12 mouse cellular contexts compared by ENCODE assay signal in genomic region chr12:44338195-44338622, GRCm38 (mm10). TPM values are rescaled to one million over a fixed set of nuclear protein-coding genes. Genes with fewer than 3 reads are reported as not detected.
A peak's percentile ranks its signal among the peaks of the same experiment; 100 is the strongest.
DNase-seq lines count a peak whose midpoint lies in the region; ATAC-seq and TF ChIP-seq lines count a peak whose summit lies in the region.
"Had no signal": no experiment of that assay in that cellular context is flagged by ENCODE, and none has a peak within 500 bp of the region (broad histone marks: within the 10 kb centered on the region; RNA-seq: fewer than 3 reads in every experiment).

No protein-coding gene starts in this region.

- TF ChIP-seq CTCF in layer of hippocampus, adult 2 months (conservative IDR thresholded peaks at IDR 0.05): no peak

- no peaks in the 10 kb centered on the region for H3K36me3 ChIP-seq in forebrain, embryonic 11.5 days (ENCODE audit: control insufficient read depth, insufficient read depth, low read length)
- no peaks in the 10 kb centered on the region for H3K36me3 ChIP-seq in limb, embryonic 10.5 days
- no peaks in the 10 kb centered on the region; the same call in 1 of the 2 replicates for H3K36me3 ChIP-seq in neural tube, embryonic 14.5 days (ENCODE audit: control insufficient read depth, insufficient read depth, low read length)

- no peaks in the 10 kb centered on the region for H3K27me3 ChIP-seq in forebrain, embryonic 11.5 days (ENCODE audit: control insufficient read depth, insufficient read depth, low read length)
- H3K27me3 ChIP-seq in limb, embryonic 10.5 days (ENCODE audit: low read depth, poor library complexity, severe bottlenecking): no peaks in the 10 kb centered on the region
- no peaks in the 10 kb centered on the region for H3K27me3 ChIP-seq in neural tube, embryonic 14.5 days (ENCODE audit: control insufficient read depth, insufficient read depth, low read length)

- peak overlapping the region; percentile 16; the same call in 1 of the 2 replicates for H3K9ac ChIP-seq in forebrain, embryonic 11.5 days (ENCODE audit: low read length)
- no peak overlapping the region for H3K9ac ChIP-seq in neural tube, embryonic 14.5 days (replicated peaks; ENCODE audit: low read depth, low read length)

- peak; percentile 95 for ATAC-seq in forebrain, embryonic 11.5 days (replicated peaks; ENCODE audit: low FRiP score)
- ATAC-seq in neural tube, embryonic 14.5 days (ENCODE audit: low read depth): peak; percentile 82; the same call in 1 of the 2 replicates
- ATAC-seq: intestine, embryonic 16.5 days had no signal

- H3K4me1 ChIP-seq in forebrain, embryonic 11.5 days (replicated peaks; ENCODE audit: control insufficient read depth, insufficient read depth, low read length): peaks cover 7% of the 10 kb centered on the region; the same call in 1 of the 2 replicates
- peaks cover 14% of the 10 kb centered on the region for H3K4me1 ChIP-seq in limb, embryonic 10.5 days
- H3K4me1 ChIP-seq in neural tube, embryonic 14.5 days (ENCODE audit: control insufficient read depth, insufficient read depth, low read length): peaks cover 14% of the 10 kb centered on the region

- WGBS in forebrain, embryonic 11.5 days: 4% methylated on average over 8 of the region's 8 CpGs
- 51% methylated on average over 8 of the region's 8 CpGs for WGBS in limb, embryonic 10.5 days
- WGBS in neural tube, embryonic 14.5 days: 11% methylated on average over 8 of the region's 8 CpGs

- H3K9me3 ChIP-seq in forebrain, embryonic 11.5 days (ENCODE audit: control insufficient read depth, low read length): no peaks in the 10 kb centered on the region
- no peaks in the 10 kb centered on the region for H3K9me3 ChIP-seq in limb, embryonic 10.5 days (replicated peaks)
- H3K9me3 ChIP-seq in neural tube, embryonic 14.5 days (ENCODE audit: control insufficient read depth, low read length): no peaks in the 10 kb centered on the region

- peak overlapping the region; percentile 91 for H3K27ac ChIP-seq in layer of hippocampus, adult 2 months
- H3K27ac ChIP-seq in forebrain, embryonic 11.5 days (ENCODE audit: low read depth, low read length): peak overlapping the region; percentile 87
- H3K27ac ChIP-seq in limb, embryonic 10.5 days: peak overlapping the region; percentile 2; the same call in 1 of the 2 replicates
- H3K27ac ChIP-seq in neural tube, embryonic 14.5 days (ENCODE audit: low read depth, low read length): peak overlapping the region; percentile 29; the same call in 1 of the 2 replicates

- H3K4me3 ChIP-seq in layer of hippocampus, adult 2 months: no peak overlapping the region
- no peak overlapping the region for H3K4me3 ChIP-seq in forebrain, embryonic 11.5 days (ENCODE audit: low read depth, low read length)
- H3K4me3 ChIP-seq in limb, embryonic 10.5 days: no peak overlapping the region
- no peak overlapping the region for H3K4me3 ChIP-seq in neural tube, embryonic 14.5 days (ENCODE audit: low read depth, low read length)
- H3K4me3 ChIP-seq: erythroblast, embryonic 14.5 days had no signal

- DNase-seq in layer of hippocampus, adult 2 months (ENCODE audit: low spot score in 2 of 2): no peak
- no peak for DNase-seq in layer of hippocampus, adult 11-12 months (ENCODE audit: low spot score)
- DNase-seq in forebrain, embryonic 11.5 days (ENCODE audit: low spot score): peak; percentile 83
- DNase-seq in limb, embryonic 10.5 days (ENCODE audit: low spot score): peak; percentile 41
- DNase-seq in heart, postnatal 4 days: no peak
- no peak for DNase-seq in kidney, postnatal 36 days
- no peak for DNase-seq in spleen, adult 18-20 months
- DNase-seq: layer of hippocampus, postnatal 36 days had no signal

- peak overlapping the region; percentile 33; the same call in 1 of the 2 replicates for H3K4me2 ChIP-seq in forebrain, embryonic 11.5 days (ENCODE audit: low read depth, low read length, severe bottlenecking)
- H3K4me2 ChIP-seq in neural tube, embryonic 14.5 days (ENCODE audit: low read depth, low read length): peak overlapping the region; percentile 23
- H3K4me2 ChIP-seq: heart, embryonic 11.5 days had no signal

RNA-seq across cellular contexts. Expression of gene Nrcam, which starts 9.5 kb away (rescaled TPM):
- total RNA-seq in layer of hippocampus, adult 2 months (2021): 100 to 1,000 TPM; 510 to 546 TPM
- polyA plus RNA-seq in forebrain, embryonic 11.5 days (2014; fragmentation: Nextera tagmentation; extraction: Ambion mirVana): 44.0 and 50.1 TPM in 2 replicates
- 0.82 and 0.91 TPM in 2 replicates for polyA plus RNA-seq in limb, embryonic 10.5 days (2016; fragmentation: Nextera tagmentation; extraction: Ambion mirVana)
- 136 and 175 TPM in 2 replicates for polyA plus RNA-seq in neural tube, embryonic 14.5 days (2014; fragmentation: Nextera tagmentation; extraction: Ambion mirVana)
- 1 to 10 TPM in 1 of 2 experiments, under 1 TPM in 1; 0.62 to 1.5 TPM for total RNA-seq in heart, postnatal 4 days (2021)
- polyA plus RNA-seq: erythroblast, embryonic 14.5 days had no signal

Comparison
In these comparisons a context has a peak if more than half of its experiments do, and no peak if none do; other contexts are left out.
1. DNase-seq: peak in forebrain, embryonic 11.5 days (single experiment) and limb, embryonic 10.5 days (single experiment); none in layer of hippocampus, adult 2 months (0 of 2), layer of hippocampus, adult 11-12 months (single experiment), heart, postnatal 4 days (single experiment), kidney, postnatal 36 days (0 of 2) and spleen, adult 18-20 months (0 of 2).
2. H3K27ac ChIP-seq: peak in every context shown above with its lines; median percentile 91 in layer of hippocampus, adult 2 months; 87 in forebrain, embryonic 11.5 days; 29 in neural tube, embryonic 14.5 days; 2 in limb, embryonic 10.5 days.
3. RNA of gene Nrcam, which starts 9.5 kb away (polyA plus RNA-seq): 136 to 175 TPM in neural tube, embryonic 14.5 days and 44.0 to 50.1 TPM in forebrain, embryonic 11.5 days; 0.82 to 0.91 TPM in limb, embryonic 10.5 days; every median in the first group is over 10 times any median in the second.